Mouse (Mus musculus) midbrain, embryonic 16.5 days (tissue): ENCODE measurements at regions not wholly inside any gene's neighbourhood (a gene's known extent, or its start where the extent isn't known, plus 50 kb on each side); places are given as distances from the start of the nearest gene placed in this dataset.
A peak's percentile ranks its signal among the peaks of the same experiment; 100 is the strongest.
"Not testable (repeated sequence)": the region's sequence is repeated elsewhere in the genome, so short reads cannot be mapped to it uniquely, and the experiment has no call there.

Experiments
- ATAC-seq: fragments of 200-750 bp; cut with Nextera tagmentation; 2 replicates; pipeline ENCODE4 v1.8.0; 2017; ENCODE audit warnings: moderate TSS enrichment
- H3K27ac ChIP-seq: fragments of 300-500 bp; sonication (generic); 2 replicates; pipeline ENCODE4 v1.5.1; 2014; ENCODE audit warnings: mild to moderate bottlenecking, low read length, mixed read lengths
- H3K27me3 ChIP-seq: fragments of 300-500 bp; sonication (generic); 2 replicates; pipeline ENCODE4 v1.6.1; 2014; ENCODE audit warnings: low read depth, low read length, mixed read lengths; ENCODE audit not compliant: control insufficient read depth, insufficient read depth
- H3K36me3 ChIP-seq: fragments of 300-500 bp; sonication (generic); 2 replicates; pipeline ENCODE4 v1.6.1; 2014; ENCODE audit warnings: mild to moderate bottlenecking, low read length, moderate library complexity, mixed read lengths; ENCODE audit not compliant: control insufficient read depth, insufficient read depth
- H3K4me1 ChIP-seq: fragments of 300-500 bp; sonication (generic); 2 replicates; pipeline ENCODE4 v1.6.1; 2014; ENCODE audit warnings: mild to moderate bottlenecking, low read length, mixed read lengths; ENCODE audit not compliant: control insufficient read depth, insufficient read depth
- H3K4me2 ChIP-seq: fragments of 300-500 bp; sonication (generic); 2 replicates; pipeline ENCODE4 v1.6.1; 2014; ENCODE audit warnings: mild to moderate bottlenecking, low read length, mixed read lengths
- H3K4me3 ChIP-seq: fragments of 300-500 bp; sonication (generic); 2 replicates; pipeline ENCODE4 v1.5.1; 2014; ENCODE audit warnings: low read depth, mild to moderate bottlenecking, low read length, moderate library complexity, mixed read lengths
- H3K9ac ChIP-seq: fragments of 300-500 bp; sonication (generic); 2 replicates; pipeline ENCODE4 v1.6.1; 2014; ENCODE audit warnings: low read depth, low read length, mixed read lengths
- H3K9me3 ChIP-seq: fragments of 300-500 bp; sonication (generic); replicated peaks from 2 replicates; pipeline ENCODE4 v1.6.1; 2014; ENCODE audit warnings: mild to moderate bottlenecking, low read length, mixed read lengths; ENCODE audit not compliant: control insufficient read depth, poor library complexity, severe bottlenecking
- WGBS: fragments of 180-500 bp; shearing (Covaris S2); extraction: QIAGEN DNeasy Blood & Tissue Kit; methylation state at CpG from one replicate; pipeline ENCODE4 v1.1.7; 2014; 5-methylcytosine and 5-hydroxymethylcytosine counted together

- ATAC-seq: 0 out of 2 replicates have a peak, but pooled peaks have one; percentile 12
- Histone ChIP-seq H3K27me3 (no peaks in the 10 kb centered on the region), H3K9me3 (no peaks in the 10 kb centered on the region), H3K36me3 (no peaks in the 10 kb centered on the region), H3K9ac (no peak overlapping the region), H3K4me3 (no peak overlapping the region), H3K27ac (peak overlapping the region; percentile 59; the same call in 1 of the 2 replicates), H3K4me1 (peaks cover 11% of the 10 kb centered on the region), H3K4me2 (no peak overlapping the region)
- WGBS: 38% methylated on average over 4 of the region's 4 CpGs
These were observed 151.3 kb upstream of the A430005L14Rik start for GRCm38 (mm10) chr4:153805727-153806126.

- Histone ChIP-seq H3K4me1 (peaks cover 11% of the 10 kb centered on the region), H3K4me2 (peak overlapping the region; percentile 44), H3K27me3 (no peaks in the 10 kb centered on the region), H3K4me3 (no peak overlapping the region), H3K9ac (peak overlapping the region; percentile 52; the same call in 1 of the 2 replicates), H3K36me3 (no peaks in the 10 kb centered on the region), H3K27ac (peak overlapping the region; percentile 59), H3K9me3 (no peaks in the 10 kb centered on the region)
- WGBS: 1% methylated on average over 10 of the region's 10 CpGs
- peak; percentile 83 for ATAC-seq
These were observed 150.8 kb upstream of the A430005L14Rik start for GRCm38 (mm10) chr4:153806180-153806692.

- no peak overlapping the region for H3K9ac ChIP-seq
- no peak overlapping the region for H3K4me3 ChIP-seq
- H3K27ac ChIP-seq: peak overlapping the region; percentile 26
- peaks cover 11% of the 10 kb centered on the region for H3K4me1 ChIP-seq
- no peak for ATAC-seq
- H3K27me3 ChIP-seq: no peaks in the 10 kb centered on the region
- no peaks in the 10 kb centered on the region for H3K9me3 ChIP-seq
- WGBS: 18% methylated on average over 10 of the region's 10 CpGs
- peak overlapping the region; percentile 44 for H3K4me2 ChIP-seq
- no peaks in the 10 kb centered on the region for H3K36me3 ChIP-seq
These were observed 150.1 kb upstream of the A430005L14Rik start for GRCm38 (mm10) chr4:153806820-153807436.

GRCm38 (mm10) chr4:153812866-153813265 lies 144.2 kb upstream of the A430005L14Rik start:
- Histone ChIP-seq H3K4me3 (no peak overlapping the region), H3K36me3 (no peaks in the 10 kb centered on the region), H3K4me1 (no peaks in the 10 kb centered on the region), H3K27ac (no peak overlapping the region), H3K9ac (no peak overlapping the region), H3K9me3 (no peaks in the 10 kb centered on the region), H3K27me3 (no peaks in the 10 kb centered on the region), H3K4me2 (no peak overlapping the region)
- WGBS: 89% methylated on average over 9 of the region's 9 CpGs
- ATAC-seq: no peak

GRCm38 (mm10) chr4:153827914-153828313 lies 129.1 kb upstream of the A430005L14Rik start:
- no peaks in the 10 kb centered on the region for H3K36me3 ChIP-seq
- no peak overlapping the region for H3K4me3 ChIP-seq
- H3K27ac ChIP-seq: no peak overlapping the region
- no peaks in the 10 kb centered on the region for H3K4me1 ChIP-seq
- no peaks in the 10 kb centered on the region for H3K9me3 ChIP-seq
- no peak for ATAC-seq
- H3K27me3 ChIP-seq: no peaks in the 10 kb centered on the region
- 31% methylated on average over 9 of the region's 9 CpGs for WGBS
- H3K9ac ChIP-seq: no peak overlapping the region
- no peak overlapping the region for H3K4me2 ChIP-seq

- no peaks in the 10 kb centered on the region for H3K9me3 ChIP-seq
- no peak for ATAC-seq
- 94% methylated on average over 9 of the region's 9 CpGs for WGBS
These were observed 127.3 kb upstream of the A430005L14Rik start for GRCm38 (mm10) chr4:153829766-153830165.

GRCm38 (mm10) chr4:153830491-153830890 lies 126.5 kb upstream of the A430005L14Rik start:
- no peaks in the 10 kb centered on the region for H3K4me1 ChIP-seq
- no peak overlapping the region for H3K9ac ChIP-seq
- H3K27ac ChIP-seq: no peak overlapping the region
- H3K4me2 ChIP-seq: no peak overlapping the region
- no peaks in the 10 kb centered on the region for H3K27me3 ChIP-seq
- no peak for ATAC-seq
- WGBS: 91% methylated on average over 5 of the region's 5 CpGs
- no peaks in the 10 kb centered on the region for H3K36me3 ChIP-seq
- H3K4me3 ChIP-seq: no peak overlapping the region
- no peaks in the 10 kb centered on the region for H3K9me3 ChIP-seq

More at GRCm38 (mm10) chr4:153829766-153830165, 127.3 kb upstream of the A430005L14Rik start:
- Histone ChIP-seq H3K4me2 (no peak overlapping the region), H3K27me3 (no peaks in the 10 kb centered on the region), H3K4me3 (no peak overlapping the region), H3K4me1 (no peaks in the 10 kb centered on the region), H3K36me3 (no peaks in the 10 kb centered on the region), H3K9ac (no peak overlapping the region), H3K27ac (no peak overlapping the region)

GRCm38 (mm10) chr4:153831251-153831650 lies 125.8 kb upstream of the A430005L14Rik start:
- not testable (repeated sequence) for H3K27me3 ChIP-seq, H3K4me3 ChIP-seq, H3K4me1 ChIP-seq, H3K4me2 ChIP-seq, H3K36me3 ChIP-seq, ATAC-seq, H3K9ac ChIP-seq, H3K9me3 ChIP-seq, H3K27ac ChIP-seq
- 87% methylated on average over 9 of the region's 11 CpGs for WGBS

GRCm38 (mm10) chr4:153832151-153832550 lies 124.9 kb upstream of the A430005L14Rik start:
- WGBS: 90% methylated on average over 2 of the region's 2 CpGs
- Histone ChIP-seq H3K9ac (no peak overlapping the region), H3K36me3 (no peaks in the 10 kb centered on the region), H3K4me2 (no peak overlapping the region), H3K9me3 (no peaks in the 10 kb centered on the region), H3K27ac (no peak overlapping the region), H3K4me3 (no peak overlapping the region), H3K4me1 (no peaks in the 10 kb centered on the region), H3K27me3 (no peaks in the 10 kb centered on the region)
- ATAC-seq: no peak
